Mouse (Mus musculus) activated CD4-positive, CD25-positive, alpha-beta regulatory T cell, adult 4 months (primary cell): ENCODE results near the gene Ythdf2. TPM values are rescaled to one million over a fixed set of nuclear protein-coding genes. Genes with fewer than 3 reads are reported as not detected.
"Not testable (repeated sequence)": the region's sequence is repeated elsewhere in the genome, so short reads cannot be mapped to it uniquely, and the experiment has no call there.

Experiments used
- ATAC-seq: one replicate; pipeline ENCODE4 v1.8.0; 2017
- polyA plus RNA-seq, 2 experiments: library from polyadenylated mRNA; unstranded; fragments of 100-300 nt; shearing (Covaris generic); gene quantifications; one replicate each; pipeline ENCODE4 v1.2.1; 2017

Gene Ythdf2
- 100 to 1,000 TPM in 1 of 2 experiments, 10 to 100 TPM in 1; 91.1 to 128 TPM for polyA plus RNA-seq

DNA sequence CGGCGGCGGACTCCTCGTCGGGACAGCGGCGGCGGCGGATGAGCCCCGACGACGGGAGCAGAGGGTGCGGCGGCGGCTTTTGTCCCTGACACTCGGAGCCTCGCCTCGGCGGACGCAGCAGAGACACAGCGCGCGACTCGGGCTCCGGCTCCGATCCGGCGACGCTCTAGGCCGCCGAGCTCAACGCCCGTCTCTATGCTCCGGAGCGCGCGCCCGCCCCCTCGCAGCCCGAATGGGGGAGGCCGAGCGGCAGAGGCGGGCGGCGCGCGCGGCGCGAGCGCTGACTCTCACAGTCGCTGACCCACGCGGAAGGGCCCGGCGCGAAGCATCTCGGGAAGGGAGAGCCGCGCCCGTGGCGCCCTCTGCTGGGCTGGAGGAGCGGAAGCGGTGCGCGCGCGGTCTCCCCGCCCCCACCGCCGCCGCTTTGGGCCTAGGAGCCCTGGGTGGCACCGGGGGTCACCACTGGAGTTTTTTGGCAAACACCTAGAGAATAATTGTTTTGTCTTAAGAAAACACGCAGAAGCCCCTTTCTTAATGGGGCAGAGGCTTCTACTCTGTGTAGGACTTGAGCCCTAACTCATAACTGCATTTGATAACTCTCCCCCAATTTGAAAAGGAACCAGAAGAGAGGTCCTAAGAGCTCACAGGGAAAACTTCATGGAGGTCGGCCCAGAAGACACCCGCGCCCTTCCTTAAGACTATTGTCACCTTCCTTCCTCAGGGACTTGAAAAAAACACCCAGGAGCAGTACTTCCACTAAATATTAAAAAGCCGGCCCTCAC is at the start of gene Ythdf2:
Gene Ythdf2, minus strand, starts transcription at position 351 of the 782 bp plus-strand sequence.
- peak; percentile 96 for ATAC-seq

- peak; percentile 42 for ATAC-seq
Measured at GRCm38 (mm10) chr4:132260404-132261379, 48.6 kb upstream of the Ythdf2 start.

GRCm38 (mm10) chr4:132259248-132259647 is 47.1 kb upstream of the Ythdf2 start:
- ATAC-seq: no peak

DNA sequence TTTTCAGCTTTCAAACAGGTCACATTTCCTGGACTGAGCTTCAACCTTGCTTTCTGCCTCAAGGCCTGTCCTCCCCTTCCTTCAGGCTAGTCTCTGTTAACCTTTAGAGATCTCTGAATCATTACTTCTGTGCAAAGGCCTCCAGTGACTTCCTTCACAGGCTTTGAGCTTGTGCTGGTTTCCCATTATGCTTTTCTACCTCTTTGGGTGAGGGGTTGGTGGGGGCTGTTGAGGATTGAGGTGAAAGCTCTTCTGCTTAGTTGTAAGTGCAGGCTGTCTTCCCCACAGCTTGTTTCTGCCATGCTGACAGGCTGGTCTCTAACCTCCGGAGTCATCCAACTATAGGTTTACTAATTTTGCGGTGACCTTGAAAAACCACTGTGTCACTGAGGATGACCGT is 44.3 kb upstream of the Ythdf2 start:
- no peak for ATAC-seq

- no peak for ATAC-seq
Measured at GRCm38 (mm10) chr4:132254986-132255385, 42.9 kb upstream of the Ythdf2 start.

DNA sequence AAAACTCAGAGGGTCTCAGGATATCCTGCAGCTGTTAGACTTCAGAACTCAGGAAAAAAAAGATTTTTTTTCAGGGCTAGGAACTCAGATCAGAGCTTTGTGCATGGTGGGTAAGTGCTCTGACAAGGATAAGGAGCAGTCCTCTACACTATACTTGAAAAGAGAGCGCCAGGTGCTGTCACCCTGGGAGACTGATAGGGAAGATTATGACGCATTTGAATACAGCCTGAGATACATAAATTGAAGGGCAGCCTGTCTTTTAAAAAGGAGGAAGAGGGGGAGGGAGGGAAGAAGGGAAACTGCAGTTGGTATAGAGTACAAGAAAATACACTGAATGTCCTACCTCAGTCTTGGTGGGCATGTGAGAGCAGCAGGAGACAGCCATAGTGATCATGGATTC is 41.5 kb upstream of the Ythdf2 start:
- no peak for ATAC-seq

DNA sequence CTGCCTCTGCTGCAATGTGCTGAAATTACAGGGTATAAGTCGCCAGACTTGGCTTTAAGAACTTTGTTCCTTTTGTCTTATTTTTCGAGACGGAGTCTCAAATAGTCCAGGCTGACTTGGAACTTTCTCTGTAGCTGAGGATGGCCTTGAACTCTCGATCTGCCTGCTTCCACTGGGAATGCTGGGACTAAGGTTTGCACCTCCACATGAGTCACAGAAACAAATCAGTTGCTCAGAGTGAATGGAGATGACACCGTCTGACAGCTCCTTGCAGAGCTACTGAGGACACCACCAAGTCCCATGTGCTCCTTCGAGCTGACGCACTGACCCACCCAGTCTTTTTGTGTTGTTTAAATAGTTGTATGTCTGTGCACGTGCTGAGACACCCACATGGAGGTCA is 41.0 kb upstream of the Ythdf2 start:
- ATAC-seq: no peak

DNA sequence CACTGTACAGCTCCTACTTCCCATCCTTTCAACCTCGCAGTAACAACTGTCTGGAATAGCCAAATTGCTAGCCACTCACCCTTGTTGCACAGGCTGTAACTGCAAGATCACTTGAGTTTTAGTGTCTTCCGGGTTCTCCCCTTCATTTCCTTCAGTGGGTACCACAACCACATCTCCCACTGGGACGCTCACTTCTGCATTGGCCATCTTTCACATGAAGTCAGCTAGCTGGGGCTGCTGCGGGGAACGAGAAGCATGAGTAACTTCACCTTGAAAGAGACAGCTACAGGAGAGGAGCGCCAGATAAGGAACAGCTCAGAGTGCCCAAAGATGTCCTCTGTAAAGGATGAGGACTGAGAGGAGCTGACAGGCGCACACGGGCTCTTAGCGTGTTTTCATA is 39.5 kb upstream of the Ythdf2 start:
- no peak for ATAC-seq

DNA sequence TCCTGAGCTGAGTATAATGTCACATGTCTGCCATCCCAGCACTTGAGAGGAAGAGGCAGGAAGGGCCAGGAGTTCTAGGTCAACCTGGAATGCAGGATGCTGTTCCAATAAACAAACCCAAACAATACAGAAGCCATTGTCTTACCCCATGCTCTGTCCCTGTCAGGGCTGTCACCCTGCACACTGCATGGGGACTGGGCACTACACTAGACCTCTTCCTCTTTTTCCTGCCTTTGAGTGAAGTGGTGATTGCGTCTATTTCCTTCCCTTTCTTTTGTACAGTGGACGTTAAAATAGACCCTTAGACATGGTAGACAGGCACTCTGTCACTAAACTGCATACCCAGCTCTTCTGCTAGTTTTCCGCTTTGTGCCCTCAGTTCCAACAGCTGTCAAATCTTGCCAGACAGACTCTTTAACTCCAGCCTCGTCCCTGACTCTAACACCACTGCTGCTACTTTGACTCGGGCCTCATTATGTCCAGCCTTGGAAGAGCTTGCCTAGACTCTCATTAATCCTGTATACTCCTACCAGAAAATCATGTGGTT is 35.4 kb upstream of the Ythdf2 start:
- ATAC-seq: no peak

GRCm38 (mm10) chr4:132245643-132246042 is 33.5 kb upstream of the Ythdf2 start:
- ATAC-seq: peak; percentile 79

- ATAC-seq: no peak
Measured at GRCm38 (mm10) chr4:132241208-132241607, 29.1 kb upstream of the Ythdf2 start.

GRCm38 (mm10) chr4:132240367-132240766 is 28.3 kb upstream of the Ythdf2 start:
- ATAC-seq: no peak

DNA sequence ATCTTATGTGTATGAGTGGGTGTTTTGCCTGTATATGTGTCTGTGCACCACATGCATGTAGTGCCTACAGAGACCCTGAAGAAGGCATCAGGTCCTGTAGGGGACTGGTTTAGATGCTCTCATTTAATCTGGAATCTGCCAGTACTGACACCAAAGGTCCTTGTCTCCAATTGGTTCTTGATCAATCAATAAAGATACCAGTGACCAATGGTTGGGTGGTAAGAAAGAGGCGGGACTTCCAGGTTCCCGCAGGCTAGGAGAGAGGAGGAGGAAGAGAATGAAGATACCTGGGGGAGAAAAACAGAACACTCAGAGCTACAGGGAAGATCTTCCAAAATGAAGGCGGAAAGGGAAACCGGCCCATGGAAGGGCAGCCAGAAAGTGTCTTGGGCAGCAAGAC is 26.3 kb upstream of the Ythdf2 start:
- no peak for ATAC-seq

GRCm38 (mm10) chr4:132234710-132235109 is 22.6 kb upstream of the Ythdf2 start:
- no peak for ATAC-seq

DNA sequence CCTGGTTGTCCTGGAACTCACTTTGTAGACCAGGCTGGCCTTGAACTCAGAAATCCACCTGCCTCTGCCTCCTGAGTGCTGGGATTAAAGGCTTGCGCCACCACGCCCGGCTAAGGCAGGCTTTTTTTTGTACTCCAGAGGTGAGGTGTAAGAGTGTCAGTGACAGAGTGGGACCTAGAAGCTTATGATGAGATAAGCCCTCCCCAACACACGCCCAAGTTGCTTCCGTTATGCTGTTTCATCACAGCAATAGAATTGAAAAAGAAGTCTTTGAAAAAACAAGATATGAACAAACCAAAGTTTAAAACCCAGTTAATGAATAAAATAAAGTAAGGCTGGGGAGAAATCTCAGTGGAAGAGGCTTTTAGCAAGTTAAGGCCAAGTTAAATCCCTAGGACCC is 18.3 kb upstream of the Ythdf2 start:
- ATAC-seq: no peak

GRCm38 (mm10) chr4:132222001-132222400 is 9.9 kb upstream of the Ythdf2 start:
- not testable (repeated sequence) for ATAC-seq

DNA sequence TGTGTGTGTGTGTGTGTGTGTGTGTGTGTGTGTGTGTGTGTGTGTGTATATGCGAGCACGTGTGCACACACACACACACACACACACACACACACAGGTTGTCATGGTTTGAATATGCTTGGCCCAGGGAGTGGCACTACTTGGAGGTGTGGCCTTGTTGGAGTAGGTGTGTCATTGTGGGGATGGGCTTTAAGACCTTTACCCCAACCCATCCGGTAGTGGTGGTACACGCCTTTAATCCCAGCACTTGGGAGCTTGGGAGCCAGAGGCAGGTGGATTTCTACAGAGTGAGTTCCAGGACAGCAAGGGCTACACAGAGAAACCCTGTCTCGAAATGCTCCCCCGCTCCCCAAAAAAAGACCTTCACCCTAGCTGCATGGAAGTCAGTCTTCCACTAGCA is 6.3 kb upstream of the Ythdf2 start:
- not testable (repeated sequence) for ATAC-seq

DNA sequence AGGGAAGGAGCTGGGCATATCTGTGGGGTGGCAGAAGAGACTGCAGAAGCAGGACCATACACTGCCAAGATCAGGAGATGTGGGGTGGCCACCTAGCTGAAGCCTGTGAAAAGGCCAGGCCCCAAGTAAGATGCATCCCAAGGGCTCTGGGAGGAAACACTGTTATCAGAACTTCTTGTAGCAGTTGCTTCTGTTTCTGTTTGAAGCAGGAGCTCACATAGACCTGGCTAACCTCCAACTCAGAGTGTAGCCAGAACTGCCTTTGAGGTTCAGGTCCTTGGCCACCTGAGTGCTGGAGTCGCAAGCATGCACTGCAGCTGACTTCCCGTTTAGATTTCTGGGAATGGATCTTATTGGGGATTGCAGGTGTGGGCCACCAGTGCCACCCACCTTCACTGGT is 5.7 kb upstream of the Ythdf2 start:
- no peak for ATAC-seq

GRCm38 (mm10) chr4:132216602-132217001 is 4.5 kb upstream of the Ythdf2 start:
- no peak for ATAC-seq

GRCm38 (mm10) chr4:132214847-132215246 is 2.7 kb upstream of the Ythdf2 start:
- no peak for ATAC-seq

GRCm38 (mm10) chr4:132211091-132211942 is 786 bp downstream of the Ythdf2 start:
- ATAC-seq: peak; percentile 5

DNA sequence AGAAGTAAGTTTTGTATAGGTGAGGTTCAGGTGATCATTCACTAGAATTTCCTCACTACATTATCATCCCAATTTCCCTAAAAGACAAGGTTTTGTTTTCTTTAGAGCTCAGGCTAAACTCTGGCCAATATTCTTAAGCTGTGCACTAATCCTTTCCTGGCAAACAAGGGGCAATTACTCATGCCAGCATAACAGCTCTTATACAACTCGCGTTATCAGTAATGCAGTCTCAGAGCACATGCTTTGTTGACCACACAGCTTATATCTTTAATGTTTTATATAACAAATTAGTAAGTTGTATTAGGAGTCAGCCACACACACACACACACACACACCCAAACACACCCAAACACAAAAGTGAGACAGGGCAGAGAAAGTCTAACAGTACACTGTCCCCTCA is 1.8 kb downstream of the Ythdf2 start:
- no peak for ATAC-seq
